Mouse (Mus musculus): ENCODE measurements around the gene Daxx. TPM values are rescaled to one million over a fixed set of nuclear protein-coding genes. Genes with fewer than 3 reads are reported as not detected.
A peak's percentile ranks its signal among the peaks of the same experiment; 100 is the strongest.
"Not testable (repeated sequence)": the region's sequence is repeated elsewhere in the genome, so short reads cannot be mapped to it uniquely, and the experiment has no call there.

Daxx gene
- polyA plus RNA-seq, 1 experiment: 1.4 TPM

GRCm38 (mm10) chr17:33948090-33948904 lies 39.1 kb downstream of the Daxx start:
- H3K27me3 ChIP-seq (ENCODE audit: control insufficient read depth): no peaks in the 10 kb centered on the region
- H3K4me1 ChIP-seq (ENCODE audit: control insufficient read depth): peaks cover 52% of the 10 kb centered on the region

GRCm38 (mm10) chr17:33948905-33949537 lies 39.8 kb downstream of the Daxx start:
- Histone ChIP-seq H3K36me3 (ENCODE audit: control insufficient read depth) (peaks cover 89% of the 10 kb centered on the region), H3K9me3 (ENCODE audit: control insufficient read depth, low read length) (no peaks in the 10 kb centered on the region), H3K27me3 (ENCODE audit: control insufficient read depth) (no peaks in the 10 kb centered on the region), H3K4me1 (ENCODE audit: control insufficient read depth) (peaks cover 58% of the 10 kb centered on the region), H3K4me3 (replicated peaks) (no peak overlapping the region)
- no peak for TF ChIP-seq GATA1 (IDR thresholded peaks at IDR 0.05; ENCODE audit: low read length)
- no peak for TF ChIP-seq TAL1 (IDR thresholded peaks at IDR 0.05; ENCODE audit: low read length)

More at GRCm38 (mm10) chr17:33948090-33948904, 39.1 kb downstream of the Daxx start:
- no peaks in the 10 kb centered on the region for H3K9me3 ChIP-seq (ENCODE audit: control insufficient read depth, low read length)
- no peak for TF ChIP-seq TAL1 (IDR thresholded peaks at IDR 0.05; ENCODE audit: low read length)
- H3K36me3 ChIP-seq (ENCODE audit: control insufficient read depth): peaks cover 89% of the 10 kb centered on the region
- no peak overlapping the region for H3K4me3 ChIP-seq (replicated peaks)

- Histone ChIP-seq H3K36me3 (ENCODE audit: control insufficient read depth) (peaks cover 86% of the 10 kb centered on the region), H3K4me1 (ENCODE audit: control insufficient read depth) (peaks cover 66% of the 10 kb centered on the region)
These were observed 41.0 kb downstream of the Daxx start for GRCm38 (mm10) chr17:33950131-33950625.

GRCm38 (mm10) chr17:33951021-33951946 lies 42.1 kb downstream of the Daxx start, which contains the start of gene B3galt4:
Gene B3galt4, minus strand, starts transcription at chr17:33951488.
- TF ChIP-seq TAL1 (IDR thresholded peaks at IDR 0.05; ENCODE audit: low read length): no peak
- no peak for TF ChIP-seq GATA1 (IDR thresholded peaks at IDR 0.05; ENCODE audit: low read length)
- Histone ChIP-seq H3K9me3 (ENCODE audit: control insufficient read depth, low read length) (no peaks in the 10 kb centered on the region), H3K36me3 (ENCODE audit: control insufficient read depth) (peaks cover 78% of the 10 kb centered on the region), H3K4me3 (replicated peaks) (peak within 1 kb of the TSS; percentile 74), H3K27me3 (ENCODE audit: control insufficient read depth) (no peaks in the 10 kb centered on the region), H3K4me1 (ENCODE audit: control insufficient read depth) (peaks cover 67% of the 10 kb centered on the region)

More at GRCm38 (mm10) chr17:33950131-33950625, 41.0 kb downstream of the Daxx start:
- TF ChIP-seq TAL1 (IDR thresholded peaks at IDR 0.05; ENCODE audit: low read length) (no peak), GATA1 (IDR thresholded peaks at IDR 0.05; ENCODE audit: low read length) (no peak)
- peak overlapping the region; percentile 74 for H3K4me3 ChIP-seq (replicated peaks)
- H3K27me3 ChIP-seq (ENCODE audit: control insufficient read depth): no peaks in the 10 kb centered on the region
- no peaks in the 10 kb centered on the region for H3K9me3 ChIP-seq (ENCODE audit: control insufficient read depth, low read length)

GRCm38 (mm10) chr17:33952015-33952414 lies 42.8 kb downstream of the Daxx start:
- Histone ChIP-seq H3K36me3 (ENCODE audit: control insufficient read depth) (peaks cover 73% of the 10 kb centered on the region), H3K4me3 (replicated peaks) (peak overlapping the region; percentile 74), H3K4me1 (ENCODE audit: control insufficient read depth) (peaks cover 73% of the 10 kb centered on the region)
- H3K9me3 ChIP-seq (ENCODE audit: control insufficient read depth, low read length); H3K27me3 ChIP-seq (ENCODE audit: control insufficient read depth): not testable (repeated sequence)

- peaks cover 74% of the 10 kb centered on the region for H3K36me3 ChIP-seq (ENCODE audit: control insufficient read depth)
- H3K9me3 ChIP-seq (ENCODE audit: control insufficient read depth, low read length): no peaks in the 10 kb centered on the region
- no peak for TF ChIP-seq TAL1 (IDR thresholded peaks at IDR 0.05; ENCODE audit: low read length)
- TF ChIP-seq GATA1 (IDR thresholded peaks at IDR 0.05; ENCODE audit: low read length): no peak
- H3K4me3 ChIP-seq (replicated peaks): peak overlapping the region; percentile 91
- H3K4me1 ChIP-seq (ENCODE audit: control insufficient read depth): peaks cover 78% of the 10 kb centered on the region
- H3K27me3 ChIP-seq (ENCODE audit: control insufficient read depth): no peaks in the 10 kb centered on the region
These were observed 43.7 kb downstream of the Daxx start for GRCm38 (mm10) chr17:33952879-33953278.

GRCm38 (mm10) chr17:33953310-33953709 lies 44.1 kb downstream of the Daxx start:
- peaks cover 74% of the 10 kb centered on the region for H3K36me3 ChIP-seq (ENCODE audit: control insufficient read depth)
- peak overlapping the region; percentile 91 for H3K4me3 ChIP-seq (replicated peaks)
- H3K27me3 ChIP-seq (ENCODE audit: control insufficient read depth): no peaks in the 10 kb centered on the region
- H3K9me3 ChIP-seq (ENCODE audit: control insufficient read depth, low read length): no peaks in the 10 kb centered on the region
- H3K4me1 ChIP-seq (ENCODE audit: control insufficient read depth): peaks cover 79% of the 10 kb centered on the region
- no peak for TF ChIP-seq GATA1 (IDR thresholded peaks at IDR 0.05; ENCODE audit: low read length)
- no peak for TF ChIP-seq TAL1 (IDR thresholded peaks at IDR 0.05; ENCODE audit: low read length)

- Histone ChIP-seq H3K4me3 (replicated peaks) (peak overlapping the region; percentile 91), H3K4me1 (ENCODE audit: control insufficient read depth) (peaks cover 74% of the 10 kb centered on the region), H3K9me3 (ENCODE audit: control insufficient read depth, low read length) (no peaks in the 10 kb centered on the region), H3K27me3 (ENCODE audit: control insufficient read depth) (no peaks in the 10 kb centered on the region), H3K36me3 (ENCODE audit: control insufficient read depth) (peaks cover 74% of the 10 kb centered on the region)
- no peak for TF ChIP-seq TAL1 (IDR thresholded peaks at IDR 0.05; ENCODE audit: low read length)
These were observed 44.8 kb downstream of the Daxx start for GRCm38 (mm10) chr17:33953961-33954565.

Data from erythroblast, embryonic 14.5 days (primary cell).